Mouse (Mus musculus): ENCODE measurements around the gene Tnnc2.

Tnnc2 gene

DNA sequence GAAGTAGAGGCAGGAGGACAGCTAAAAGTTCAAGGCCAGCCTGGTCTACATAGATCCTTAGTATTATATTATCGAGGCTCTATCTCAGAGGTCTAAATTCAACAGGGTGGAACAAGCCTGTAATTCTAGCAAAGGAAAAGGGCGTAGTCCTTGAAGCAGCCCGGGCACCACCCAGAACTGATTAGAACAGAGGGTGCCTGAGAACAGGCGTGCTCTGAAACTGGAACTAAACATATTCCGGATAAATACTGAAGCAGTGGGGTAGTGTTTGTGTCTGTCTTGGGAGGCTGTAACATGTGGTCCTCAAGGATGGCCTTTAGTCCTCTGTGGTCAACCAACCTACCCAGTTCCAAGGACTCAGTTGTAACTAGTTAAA is 5.8 kb downstream of the Tnnc2 start:
- DNase-seq (ENCODE audit: low read depth, low spot score) = no peak

- no peak for DNase-seq (ENCODE audit: low read depth, low spot score)
These were observed 6.4 kb downstream of the Tnnc2 start for GRCm38 (mm10) chr2:164773229-164773988.

DNA sequence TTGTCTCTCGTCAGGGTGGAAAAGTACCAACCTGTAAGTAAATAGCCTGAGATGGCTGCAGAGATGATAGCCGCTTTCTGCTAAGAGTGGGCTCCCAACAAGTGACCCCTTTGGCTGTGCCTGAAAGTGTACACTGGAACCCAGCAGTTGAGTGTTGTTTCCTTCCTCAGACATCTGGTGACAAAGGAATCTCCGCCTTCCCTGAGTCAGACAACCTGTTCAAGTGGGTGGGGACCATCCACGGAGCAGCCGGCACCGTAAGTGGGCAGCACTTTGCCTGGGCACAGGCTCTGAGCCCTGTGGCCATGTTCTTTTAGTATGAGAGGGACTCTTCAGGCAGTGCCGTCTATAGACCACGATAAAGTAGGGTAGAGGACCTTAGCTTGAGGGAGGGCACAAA is 8.6 kb downstream of the Tnnc2 start:
- DNase-seq (ENCODE audit: low read depth, low spot score) = no peak

DNA sequence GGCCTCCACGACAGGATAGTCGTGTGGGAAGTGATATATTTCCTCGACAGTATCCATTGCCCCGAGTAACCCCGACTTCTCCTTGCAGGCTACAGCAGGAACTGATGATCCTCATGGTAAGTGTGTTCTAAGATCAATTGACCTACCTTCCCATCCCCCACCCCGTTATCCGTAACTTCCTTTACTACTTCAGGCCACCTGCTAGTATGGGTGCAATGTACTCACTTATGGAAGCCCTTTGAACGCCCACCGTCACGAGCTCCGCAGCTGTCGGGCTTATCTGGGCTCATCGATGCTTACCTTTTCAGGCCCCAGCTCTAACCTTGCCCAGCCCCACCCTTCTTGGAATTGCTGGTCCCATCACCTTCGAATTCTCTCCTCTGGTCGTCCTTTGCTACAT is 9.5 kb downstream of the Tnnc2 start:
- no peak for DNase-seq (ENCODE audit: low read depth, low spot score)

GRCm38 (mm10) chr2:164769258-164770037 is 10.3 kb downstream of the Tnnc2 start, which contains the start of gene Ube2c:
TSS of gene Ube2c (plus strand) at chr2:164769898.
- DNase-seq (ENCODE audit: low read depth, low spot score) = peak; percentile 99

DNA sequence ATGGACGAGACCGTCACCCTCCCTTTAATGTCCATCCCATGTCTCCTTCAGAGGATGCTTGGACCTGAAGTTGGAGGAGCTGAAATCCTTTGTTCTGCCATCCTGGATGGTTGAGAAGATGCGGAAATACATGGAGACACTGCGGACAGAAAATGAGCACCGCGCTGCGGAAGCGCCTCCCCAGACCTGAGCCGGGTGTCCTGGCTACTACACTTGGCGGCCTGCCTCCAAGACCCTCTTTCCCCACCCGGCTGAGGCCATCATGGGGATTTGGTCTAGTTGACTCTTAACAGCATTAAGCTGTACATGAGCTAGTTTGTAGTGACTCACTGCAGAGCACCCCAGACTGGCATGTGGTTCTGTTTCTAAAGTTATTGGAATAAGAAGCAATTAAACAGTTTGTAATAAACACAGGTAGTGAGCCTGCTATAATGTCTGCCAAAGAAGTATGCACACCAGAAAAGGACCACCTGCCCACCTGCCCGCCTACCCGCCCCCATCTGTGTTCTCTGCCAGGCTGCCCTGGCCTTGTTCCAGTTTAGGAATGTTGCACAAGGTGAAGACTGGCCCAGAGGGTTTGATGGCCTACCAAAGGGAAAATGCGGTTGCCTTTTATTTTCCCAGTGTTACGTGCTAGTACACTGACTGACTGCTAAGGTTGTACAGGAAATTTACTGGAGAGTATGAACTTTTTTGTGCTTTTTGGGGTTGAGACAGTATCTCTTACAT is 11.8 kb downstream of the Tnnc2 start:
- no peak for DNase-seq (ENCODE audit: low read depth, low spot score)

DNA sequence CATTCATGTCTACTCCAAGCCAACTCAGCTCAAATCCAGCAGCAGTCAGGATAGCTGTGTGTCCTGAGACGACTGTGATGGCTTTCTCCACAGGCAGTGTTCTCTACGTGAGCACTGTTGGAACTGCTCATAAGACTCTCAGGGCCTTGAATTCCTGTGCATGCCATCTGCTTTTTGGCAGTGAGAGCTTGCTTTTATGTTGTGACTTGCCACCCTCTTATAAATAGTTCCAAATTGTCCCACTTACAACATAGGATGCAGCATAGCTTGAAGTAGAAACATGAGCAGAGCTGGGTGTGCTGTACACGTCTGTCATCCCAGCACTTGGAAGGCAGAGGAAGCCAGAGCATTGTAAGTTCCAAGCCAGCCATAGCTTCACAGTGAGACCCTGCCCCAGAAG is 13.9 kb downstream of the Tnnc2 start:
- peak; percentile 83 for DNase-seq (ENCODE audit: low read depth, low spot score)

- no peak for DNase-seq (ENCODE audit: low read depth, low spot score)
These were observed 17.2 kb downstream of the Tnnc2 start for GRCm38 (mm10) chr2:164762593-164762992.

- no peak for DNase-seq (ENCODE audit: low read depth, low spot score)
These were observed 17.8 kb downstream of the Tnnc2 start for GRCm38 (mm10) chr2:164761971-164762370.

- DNase-seq (ENCODE audit: low read depth, low spot score) = peak; percentile 47
These were observed 18.3 kb downstream of the Tnnc2 start for GRCm38 (mm10) chr2:164761502-164761901.

- DNase-seq (ENCODE audit: low read depth, low spot score) = no peak
These were observed 19.5 kb downstream of the Tnnc2 start for GRCm38 (mm10) chr2:164760059-164760833.

DNA sequence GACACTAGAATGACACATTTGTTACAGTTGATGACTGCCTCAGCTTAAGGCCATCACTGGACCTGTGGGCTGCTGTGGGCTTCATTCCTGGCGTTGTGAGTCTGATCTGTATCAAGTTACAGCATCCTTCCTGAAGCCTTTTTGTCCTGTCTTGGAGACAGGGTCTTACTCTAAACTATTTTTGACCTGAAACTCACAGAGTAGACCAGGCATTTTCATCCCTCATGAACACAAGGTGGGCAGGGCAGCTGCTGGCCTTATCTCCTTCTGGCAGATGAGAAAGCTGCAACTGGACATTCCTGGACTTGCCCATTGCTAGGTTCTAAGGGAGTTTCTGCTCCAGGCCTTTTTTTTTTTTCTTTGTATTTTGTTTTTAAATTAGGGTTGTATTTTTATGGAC is 21.1 kb downstream of the Tnnc2 start:
- DNase-seq (ENCODE audit: low read depth, low spot score) = no peak

GRCm38 (mm10) chr2:164757841-164758240 is 21.9 kb downstream of the Tnnc2 start:
- DNase-seq (ENCODE audit: low read depth, low spot score) = no peak

DNA sequence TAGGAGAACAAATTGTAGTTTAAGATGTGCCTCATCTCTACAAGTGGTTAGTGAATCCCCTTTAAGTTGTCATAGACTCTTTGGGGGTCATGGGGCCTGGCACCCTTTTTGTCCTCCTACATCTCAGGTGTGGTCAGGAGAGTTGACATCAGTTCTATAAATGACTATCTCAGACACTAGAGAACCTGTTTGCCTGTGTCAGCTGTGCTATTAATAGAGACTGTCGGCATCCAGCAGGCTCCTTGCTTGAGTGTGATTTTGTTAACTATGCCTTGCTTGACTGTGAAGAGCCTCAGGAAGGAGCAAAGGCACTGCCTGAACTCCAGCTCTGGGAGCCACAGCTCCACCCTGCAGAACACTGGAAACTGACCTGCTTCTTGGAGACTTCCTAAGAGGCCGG is 25.0 kb downstream of the Tnnc2 start:
- DNase-seq (ENCODE audit: low read depth, low spot score) = peak; percentile 36

GRCm38 (mm10) chr2:164754105-164754504 is 25.7 kb downstream of the Tnnc2 start:
- DNase-seq (ENCODE audit: low read depth, low spot score) = no peak

GRCm38 (mm10) chr2:164752454-164752853 is 27.3 kb downstream of the Tnnc2 start:
- DNase-seq (ENCODE audit: low read depth, low spot score) = no peak

- peak; percentile 48 for DNase-seq (ENCODE audit: low read depth, low spot score)
These were observed 30.8 kb downstream of the Tnnc2 start for GRCm38 (mm10) chr2:164748991-164749390.

DNA sequence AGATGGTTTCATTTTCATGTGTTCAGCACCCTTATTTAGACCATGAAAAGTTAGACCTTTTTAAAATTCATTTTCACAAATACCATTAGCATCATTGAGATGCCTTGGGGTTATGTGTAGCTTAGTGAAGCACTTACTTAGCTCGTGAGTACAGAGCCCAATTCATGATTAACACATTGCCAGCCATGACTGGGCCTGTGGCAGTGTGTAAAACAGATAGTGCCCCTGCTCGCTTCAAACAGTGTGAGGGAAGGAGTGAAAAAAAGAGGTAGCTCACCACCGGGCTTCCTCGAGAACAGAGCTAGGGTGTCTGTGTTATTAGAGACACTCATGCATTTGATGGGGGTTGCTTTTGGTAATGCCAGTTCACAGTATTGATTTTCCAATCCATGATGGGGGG is 31.6 kb downstream of the Tnnc2 start:
- DNase-seq (ENCODE audit: low read depth, low spot score) = no peak

DNA sequence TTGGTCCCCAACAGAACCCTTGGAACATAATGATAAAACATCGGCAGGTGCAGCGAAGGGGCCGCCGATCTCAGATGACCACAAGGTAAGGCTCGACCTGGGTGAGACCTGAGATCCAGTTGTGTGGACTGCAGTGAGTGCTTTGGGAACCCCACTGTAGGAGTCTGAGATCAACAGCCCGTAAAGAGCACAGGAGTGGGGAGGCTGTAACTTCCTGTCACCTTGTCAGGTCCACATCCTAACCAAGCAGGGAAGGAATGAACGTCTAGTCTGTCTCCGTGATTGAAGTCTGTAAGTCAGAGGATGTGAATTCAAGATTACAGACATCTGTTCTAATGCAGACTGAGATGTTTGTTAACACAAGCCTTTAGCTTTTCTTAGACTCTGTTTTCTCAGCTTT is 33.1 kb downstream of the Tnnc2 start:
- DNase-seq (ENCODE audit: low read depth, low spot score) = no peak

- peak; percentile 95 for DNase-seq (ENCODE audit: low read depth, low spot score)
These were observed 33.8 kb downstream of the Tnnc2 start, which contains the start of the genes Wfdc3 and Dnttip1 for GRCm38 (mm10) chr2:164745843-164746479. TSS of gene Wfdc3 (minus strand) at chr2:164745931. TSS of gene Dnttip1 (plus strand) at chr2:164745983.

- DNase-seq (ENCODE audit: low read depth, low spot score) = no peak
These were observed 34.8 kb downstream of the Tnnc2 start for GRCm38 (mm10) chr2:164744987-164745386.
